Mouse (Mus musculus): ENCODE data around the gene Pfdn4.

Pfdn4 gene

DNA sequence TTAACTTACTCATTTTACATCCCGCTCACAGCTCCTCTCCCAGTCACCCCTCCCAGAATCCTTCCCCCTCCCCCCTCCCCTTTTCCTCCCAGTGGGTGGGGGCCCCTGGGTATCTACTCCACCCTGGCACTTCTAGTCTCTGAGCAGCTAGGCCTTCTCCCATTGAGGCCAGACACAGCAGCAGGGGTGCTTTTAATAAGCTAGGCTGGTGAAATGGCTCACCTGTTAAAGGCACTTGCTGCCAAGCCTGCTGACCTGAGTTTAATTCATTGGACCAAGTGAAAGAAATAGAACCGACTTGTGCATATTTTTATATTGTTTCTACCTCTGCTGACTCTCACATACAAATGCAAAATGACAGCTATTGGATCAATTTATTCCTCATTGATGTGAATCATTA, 52.9 kb downstream of the Pfdn4 start:
- no peak for ATAC-seq (ENCODE audit: low TSS enrichment)

GRCm38 (mm10) chr2:170550240-170550639, 54.0 kb downstream of the Pfdn4 start:
- ATAC-seq (ENCODE audit: low TSS enrichment) = peak; percentile 83

GRCm38 (mm10) chr2:170552088-170552487, 55.9 kb downstream of the Pfdn4 start:
- ATAC-seq (ENCODE audit: low TSS enrichment) = no peak

DNA sequence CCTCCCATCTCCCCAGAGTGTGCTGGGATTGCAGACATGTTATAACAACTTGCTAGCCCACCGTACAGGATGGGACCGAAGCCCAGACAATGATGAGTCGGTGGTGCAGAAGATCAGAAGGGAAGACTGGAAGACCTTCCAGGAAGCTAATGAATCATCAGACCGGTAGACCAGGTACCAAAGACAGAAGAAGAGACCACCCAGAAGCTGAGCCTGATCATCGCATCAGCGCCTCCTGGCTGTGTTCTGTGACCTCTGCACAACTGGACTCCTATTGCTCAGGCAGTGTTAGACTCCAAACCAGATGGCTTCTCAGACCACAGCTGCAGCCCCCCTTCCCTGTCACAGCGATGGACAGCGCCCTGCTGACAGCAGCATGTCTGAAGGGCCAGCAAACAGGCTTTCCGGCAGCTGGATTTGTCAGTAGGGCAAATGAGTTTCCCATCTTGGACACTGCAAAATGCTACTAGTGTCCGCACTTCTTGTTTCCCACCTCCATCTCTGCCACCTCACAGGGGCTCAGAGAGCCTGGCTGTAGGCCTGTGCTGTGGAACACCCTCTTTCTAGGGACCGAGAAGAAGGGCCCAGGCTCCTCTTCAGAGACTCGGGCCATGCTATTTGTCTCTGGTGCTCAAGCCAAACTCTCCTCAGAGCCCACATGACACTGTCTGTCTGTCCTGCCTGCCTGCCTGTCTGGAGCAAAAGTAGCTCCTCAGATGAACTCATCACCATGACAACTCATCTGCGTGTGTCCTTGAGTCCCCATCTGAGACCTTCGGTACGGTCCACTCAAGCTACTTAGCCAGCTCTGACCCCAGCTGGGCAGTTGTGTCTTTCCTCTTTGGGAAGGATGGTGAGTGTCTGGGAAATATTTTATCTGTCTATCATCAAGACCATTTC, 68.0 kb downstream of the Pfdn4 start:
- no peak for ATAC-seq (ENCODE audit: low TSS enrichment)

DNA sequence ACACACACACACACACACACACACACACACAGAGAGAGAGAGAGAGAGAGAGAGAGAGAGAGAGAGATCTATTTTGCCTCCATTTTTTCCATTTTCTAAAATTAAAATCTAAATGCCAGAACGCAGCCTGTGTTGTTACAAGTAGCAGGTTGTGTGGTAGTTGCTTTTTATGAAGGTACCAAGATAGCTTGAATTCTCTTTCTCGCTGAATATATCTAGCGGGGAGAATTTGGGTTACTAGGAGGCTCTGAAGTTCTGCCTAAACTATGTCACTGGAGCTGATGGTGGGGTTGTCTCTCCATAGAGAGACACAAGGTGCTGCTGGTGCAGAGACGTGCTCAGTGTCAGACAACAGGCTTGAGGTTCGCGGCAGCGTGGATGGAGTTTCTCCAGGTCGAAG, 68.8 kb downstream of the Pfdn4 start:
- ATAC-seq (ENCODE audit: low TSS enrichment) = peak; percentile 78

Data from frontal cortex, adult (tissue).